Mouse (Mus musculus) CH12F3 (cell line): ENCODE measurements around the gene Apol8.
"Not testable (repeated sequence)": the region's sequence is repeated elsewhere in the genome, so short reads cannot be mapped to it uniquely, and the experiment has no call there.

ENCODE experiments used
- in situ Hi-C: fragments of 300-500 bp; cut with MboI; formaldehyde crosslinking; loops from 2 replicates; pipeline ENCODE4 v1.14.3; 2020; ENCODE audit warnings: low sequenced_read_pairs

Apol8 gene

GRCm38 (mm10) chr15:77705306-77705705, 51.5 kb downstream of the Apol8 start:
- in situ Hi-C loops: not testable (repeated sequence)

GRCm38 (mm10) chr15:77698656-77699055, 58.1 kb downstream of the Apol8 start, which contains the start of gene Apol7e:
Gene Apol7e, plus strand, starts transcription at chr15:77698857.
- in situ Hi-C loops: not testable (repeated sequence)
